Mouse (Mus musculus): ENCODE results near the gene Anapc2.

The Anapc2 gene

DNA sequence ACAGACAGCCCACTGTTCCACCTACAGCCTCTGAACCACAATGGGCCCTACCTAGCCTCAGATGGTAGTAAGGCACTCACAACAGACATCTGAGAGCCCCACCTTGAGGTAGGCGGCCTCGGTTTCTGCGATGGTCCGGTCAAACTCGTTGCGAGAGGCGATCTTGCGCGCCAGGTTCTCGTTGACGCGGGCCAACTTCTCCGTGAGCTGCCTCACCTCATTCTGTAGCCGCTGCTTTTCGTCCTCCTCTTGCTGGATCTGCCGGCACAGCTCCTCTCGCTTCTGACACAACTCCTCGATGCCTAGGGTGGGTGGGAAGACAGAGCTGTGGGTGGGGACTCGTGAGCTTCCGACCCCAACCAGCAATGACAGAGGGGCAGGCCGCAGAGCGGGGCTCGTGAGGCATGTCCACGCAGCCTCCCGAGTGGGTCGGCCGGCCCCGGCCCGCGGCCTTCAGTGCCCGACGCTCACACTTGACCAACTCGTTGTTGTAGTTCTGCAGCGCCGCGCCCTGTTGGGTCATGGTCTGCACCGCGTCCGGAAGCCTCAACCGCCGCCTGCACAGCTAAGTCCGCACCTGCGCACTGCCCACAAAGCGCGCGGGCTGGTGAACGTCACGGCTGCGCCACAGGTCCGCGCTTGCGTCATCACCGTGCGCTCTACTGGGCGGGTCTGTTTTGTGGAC, at the start of gene Anapc2, which contains the start of gene Ssna1:
Gene Anapc2, plus strand, starts transcription at position 652 of the 685 bp plus-strand sequence.
Gene Ssna1, minus strand, starts transcription at position 612 of the 685 bp plus-strand sequence.
- peak; percentile 99 for DNase-seq (ENCODE audit: low read depth, low spot score)

DNA sequence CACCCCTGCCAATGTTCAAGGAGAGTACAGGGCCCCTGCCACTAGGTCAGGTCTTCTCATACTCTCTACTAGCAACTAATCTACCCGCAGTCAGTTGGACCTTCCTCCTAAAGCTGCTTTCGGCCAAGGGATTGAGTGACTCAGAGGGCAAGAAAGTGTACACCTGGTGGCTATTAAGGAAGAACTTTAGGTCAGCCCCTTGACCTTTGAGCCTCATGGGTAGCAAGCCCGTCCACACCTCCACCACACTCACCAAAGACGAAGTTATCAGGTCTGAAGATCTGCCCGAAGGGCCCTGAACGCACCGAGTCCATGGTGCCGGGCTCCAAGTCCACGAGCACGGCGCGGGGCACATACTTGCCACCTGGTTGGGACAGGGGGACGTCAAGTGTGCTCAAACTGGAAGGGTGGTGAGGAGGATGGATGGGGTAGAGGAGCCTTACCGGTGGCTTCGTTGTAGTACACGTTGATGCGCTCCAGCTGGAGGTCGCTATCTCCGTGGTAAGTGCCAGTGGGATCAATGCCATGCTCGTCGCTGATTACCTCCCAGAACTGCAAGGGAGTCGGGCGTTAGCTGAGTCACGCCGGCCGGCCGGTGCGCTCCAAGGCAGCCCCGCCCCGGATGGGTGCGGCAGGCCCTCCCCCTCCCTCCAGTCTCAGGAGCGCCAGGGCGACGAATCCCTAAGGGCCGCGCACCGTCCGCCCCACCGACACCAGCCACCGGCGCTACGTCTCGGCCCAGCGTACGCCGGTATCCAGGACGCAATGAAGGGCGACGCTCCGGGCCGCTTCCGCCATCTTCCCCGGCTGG, 48.4 kb upstream of the Anapc2 start:
- peak; percentile 96 for DNase-seq (ENCODE audit: low read depth, low spot score)

DNA sequence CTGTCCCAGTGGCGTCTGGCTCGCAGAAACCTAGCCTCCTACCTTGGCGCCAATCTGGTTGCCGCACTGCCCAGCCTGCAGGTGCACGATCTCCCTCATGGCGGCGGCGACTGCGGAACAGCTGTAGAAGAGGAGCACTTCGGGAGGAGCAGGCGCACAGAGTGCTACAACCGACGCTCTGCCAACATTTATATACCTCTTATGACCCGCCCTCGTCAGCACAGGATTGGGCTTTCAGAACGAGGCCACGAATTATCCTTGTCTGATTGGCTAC, 47.8 kb upstream of the Anapc2 start, which contains the start of gene Tubb4b:
Gene Tubb4b, minus strand, starts transcription at position 211 of the 274 bp plus-strand sequence.
- DNase-seq (ENCODE audit: low read depth, low spot score): no peak

- peak; percentile 100 for DNase-seq (ENCODE audit: low read depth, low spot score)
Observed at GRCm38 (mm10) chr2:25224766-25225752, 47.2 kb upstream of the Anapc2 start.

DNA sequence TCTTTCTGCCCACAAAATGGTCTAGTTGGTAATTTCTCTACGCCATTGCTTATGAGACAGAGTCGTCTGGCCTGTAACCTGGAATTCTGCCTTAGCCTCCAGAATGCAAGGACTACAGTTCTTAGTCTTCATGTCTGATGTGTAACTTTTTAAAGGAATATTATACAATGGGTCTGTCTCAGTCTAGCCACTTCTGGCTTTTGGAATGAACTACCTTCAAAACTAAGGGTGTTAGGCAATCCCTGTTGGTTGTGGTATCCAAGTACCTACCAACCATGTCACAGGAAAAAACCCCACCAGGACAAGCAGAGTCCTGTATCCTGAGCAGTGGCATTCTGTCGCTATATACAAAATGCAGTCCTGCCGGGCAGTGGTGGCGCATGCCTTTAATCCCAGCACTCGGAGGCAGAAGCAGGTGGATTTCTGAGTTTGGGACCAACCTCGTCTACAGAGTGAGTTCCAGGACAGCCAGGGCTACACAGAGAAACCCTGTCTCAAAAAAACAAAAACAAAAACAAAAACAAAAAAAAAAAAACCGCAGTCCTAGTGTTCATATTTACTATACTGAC, 46.4 kb upstream of the Anapc2 start:
- no peak for DNase-seq (ENCODE audit: low read depth, low spot score)

DNA sequence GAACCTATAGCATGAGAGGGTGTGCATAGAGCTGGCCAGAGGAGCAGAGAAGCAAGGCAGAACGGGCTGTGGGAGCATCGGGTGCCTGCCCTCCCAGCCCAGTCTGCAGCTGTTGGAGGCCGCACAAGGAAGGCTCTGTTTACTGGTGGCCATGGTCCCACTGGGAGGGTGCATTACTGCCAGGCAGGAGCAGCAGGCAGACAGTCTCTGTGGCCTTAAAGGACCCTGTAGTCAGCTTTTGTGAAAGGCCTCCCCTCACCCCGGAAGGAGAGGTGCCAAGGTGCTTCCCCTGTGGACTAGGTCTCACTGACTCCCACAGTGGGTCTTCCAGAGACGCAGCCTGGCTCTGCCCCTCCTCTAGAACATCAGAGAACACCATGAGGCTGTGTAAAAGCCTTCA, 45.4 kb upstream of the Anapc2 start:
- DNase-seq (ENCODE audit: low read depth, low spot score): no peak

GRCm38 (mm10) chr2:25227406-25227805, 44.9 kb upstream of the Anapc2 start:
- no peak for DNase-seq (ENCODE audit: low read depth, low spot score)

- peak; percentile 96 for DNase-seq (ENCODE audit: low read depth, low spot score)
Observed at GRCm38 (mm10) chr2:25228431-25228889, 43.8 kb upstream of the Anapc2 start.

DNA sequence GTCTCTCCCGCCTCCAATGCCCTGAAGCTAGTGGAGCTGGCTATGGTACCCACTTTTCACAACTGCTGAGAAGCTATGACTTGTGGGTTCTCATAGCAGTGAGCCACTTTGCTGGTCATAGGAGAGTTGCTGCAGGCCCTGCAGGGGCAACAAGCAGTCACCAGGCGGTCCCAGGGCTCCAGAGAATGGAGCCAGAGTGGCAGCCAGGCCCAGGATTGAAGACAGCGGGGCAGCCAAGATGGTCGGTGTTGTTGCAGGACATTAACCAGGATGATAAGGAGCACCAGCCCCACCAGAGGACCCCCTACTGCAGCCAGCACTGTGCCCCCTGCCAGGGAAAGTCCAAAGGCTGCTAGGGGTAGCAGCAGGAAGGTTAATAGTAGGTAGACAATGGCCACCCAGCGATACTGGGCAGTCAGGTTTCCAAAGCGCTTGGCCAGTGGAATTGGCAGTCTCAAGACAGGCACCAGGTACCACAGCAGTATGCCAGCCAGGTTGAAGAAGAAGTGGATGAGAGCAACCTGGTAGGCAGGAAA, 43.2 kb upstream of the Anapc2 start:
- no peak for DNase-seq (ENCODE audit: low read depth, low spot score)

- no peak for DNase-seq (ENCODE audit: low read depth, low spot score)
Observed at GRCm38 (mm10) chr2:25229582-25229981, 42.7 kb upstream of the Anapc2 start.

- DNase-seq (ENCODE audit: low read depth, low spot score): no peak
Observed at GRCm38 (mm10) chr2:25230581-25230980, 41.7 kb upstream of the Anapc2 start.

DNA sequence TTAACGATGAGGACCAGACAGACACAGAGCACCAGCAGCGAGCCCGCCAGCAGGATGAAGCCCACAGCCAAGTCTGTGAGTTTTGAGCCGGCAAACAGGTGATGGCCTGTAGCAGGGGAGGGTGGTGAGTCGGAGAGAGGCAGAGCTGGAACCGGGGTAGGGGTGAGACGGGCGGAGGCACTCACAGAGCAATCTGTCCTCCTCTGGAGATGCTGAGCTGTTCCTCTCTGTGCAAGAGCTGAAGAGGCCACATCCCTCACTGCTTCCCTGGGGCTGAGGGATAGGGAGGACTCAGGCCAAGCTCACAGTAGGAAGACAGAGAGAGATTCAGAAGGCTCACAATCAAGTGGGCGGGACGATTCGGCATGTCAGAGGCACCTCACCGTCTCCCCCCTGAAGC, 41.2 kb upstream of the Anapc2 start:
- peak; percentile 58 for DNase-seq (ENCODE audit: low read depth, low spot score)

DNA sequence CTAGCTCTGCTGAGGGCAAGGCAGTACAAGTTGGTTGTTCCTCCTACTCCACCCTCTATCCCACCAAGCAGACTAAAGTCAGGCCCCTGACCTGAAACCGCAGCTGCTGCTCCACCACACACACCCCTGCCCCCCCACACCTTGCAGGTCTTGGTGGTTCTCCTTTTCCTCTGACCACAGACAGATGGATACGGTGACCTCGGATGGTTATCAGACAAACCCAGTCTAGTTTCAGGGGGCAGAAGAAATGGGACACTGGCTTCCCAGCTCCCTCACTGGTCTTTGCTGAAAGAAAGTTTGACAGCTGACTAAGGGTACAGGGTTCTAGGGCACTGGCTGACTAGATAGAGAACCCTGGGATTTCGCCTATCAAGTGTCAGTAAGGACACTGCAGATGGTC, 38.9 kb upstream of the Anapc2 start:
- DNase-seq (ENCODE audit: low read depth, low spot score): no peak

DNA sequence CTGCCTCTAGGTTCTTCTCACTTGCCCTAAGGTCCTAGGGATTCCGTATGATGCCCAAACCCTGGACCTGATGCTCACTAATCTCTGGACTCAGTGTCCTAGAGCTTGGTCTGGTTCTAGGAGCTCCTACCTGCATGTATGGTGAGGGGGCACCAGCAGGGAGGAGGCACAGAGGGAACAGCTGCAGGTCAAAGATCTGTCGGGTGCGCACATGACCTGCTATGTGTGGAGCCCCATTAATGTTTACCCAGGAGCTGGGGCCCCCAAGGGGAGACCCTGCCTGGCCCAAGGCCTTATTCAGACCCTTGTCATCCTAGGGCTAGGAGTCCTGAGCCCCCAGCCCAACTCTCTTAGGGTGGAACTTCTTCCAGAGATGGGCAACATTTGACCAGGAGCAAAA, 38.2 kb upstream of the Anapc2 start, which contains the start of gene Slc34a3:
Gene Slc34a3, minus strand, starts transcription at position 315 of the 400 bp plus-strand sequence.
- no peak for DNase-seq (ENCODE audit: low read depth, low spot score)

- DNase-seq (ENCODE audit: low read depth, low spot score): peak; percentile 39
Observed at GRCm38 (mm10) chr2:25234551-25235220, 37.6 kb upstream of the Anapc2 start.

GRCm38 (mm10) chr2:25236614-25237013, 35.7 kb upstream of the Anapc2 start, which contains the start of gene Rnf224:
Gene Rnf224, minus strand, starts transcription at chr2:25236787.
- no peak for DNase-seq (ENCODE audit: low read depth, low spot score)

DNA sequence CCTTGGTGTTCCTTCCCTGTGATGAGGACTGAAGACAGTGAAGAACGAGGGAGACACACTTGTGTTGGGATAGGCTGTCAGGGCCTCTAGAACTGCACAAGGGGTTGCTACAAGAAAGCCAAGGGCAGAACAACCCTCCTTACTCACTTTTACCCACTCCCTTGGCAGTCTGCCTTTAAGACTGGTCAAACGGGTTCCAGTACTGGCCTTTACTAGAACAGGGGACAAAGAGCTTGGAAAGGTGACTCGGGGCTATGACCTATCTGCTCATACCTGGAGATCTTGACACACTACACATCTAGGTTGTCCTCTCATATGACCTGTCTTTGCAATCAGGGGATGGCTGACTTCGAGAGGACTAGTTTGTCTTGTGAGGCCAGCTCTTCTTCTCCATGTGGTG, 34.8 kb upstream of the Anapc2 start:
- DNase-seq (ENCODE audit: low read depth, low spot score): no peak

DNA sequence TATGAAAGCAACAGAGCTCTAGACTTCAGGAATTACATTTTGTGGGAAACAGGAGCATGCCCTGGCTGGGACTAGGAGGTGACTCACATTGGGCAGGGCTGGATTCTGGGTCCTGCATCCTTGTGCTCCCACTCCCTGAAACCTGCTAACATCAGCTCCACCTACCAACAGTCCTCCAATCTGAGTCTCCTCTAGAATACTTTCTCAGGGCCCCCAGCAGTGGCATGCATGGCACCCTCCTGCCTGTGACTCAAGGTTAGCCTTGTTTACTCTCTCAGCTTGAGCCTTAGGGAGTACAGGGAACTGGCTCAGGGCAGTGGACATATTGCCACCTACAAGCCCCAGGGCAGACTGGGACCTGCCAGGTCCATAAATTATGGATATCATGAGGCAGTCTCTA, 34.2 kb upstream of the Anapc2 start:
- no peak for DNase-seq (ENCODE audit: low read depth, low spot score)

DNA sequence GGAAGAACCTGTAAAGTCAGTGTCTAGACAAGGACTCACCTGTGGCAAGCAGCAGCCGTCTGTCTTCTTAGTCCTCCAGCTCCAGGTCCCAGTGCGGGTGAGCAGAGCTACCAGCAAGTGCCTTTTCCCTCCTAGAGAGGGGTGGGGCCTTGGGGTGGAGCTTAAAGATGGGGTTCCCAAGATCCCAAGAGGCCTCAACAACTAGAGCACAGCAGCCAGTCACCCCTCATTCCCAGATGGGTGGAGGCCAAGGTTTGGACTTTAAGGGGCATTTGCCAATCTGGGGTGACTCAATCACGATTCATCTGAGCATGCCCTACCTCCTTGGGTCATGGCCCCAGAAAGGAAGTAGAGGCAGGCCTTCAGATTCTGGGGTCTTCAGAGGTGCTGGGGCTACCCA, 32.5 kb upstream of the Anapc2 start:
- no peak for DNase-seq (ENCODE audit: low read depth, low spot score)

- no peak for DNase-seq (ENCODE audit: low read depth, low spot score)
Observed at GRCm38 (mm10) chr2:25240310-25240709, 32.0 kb upstream of the Anapc2 start.

All from ZHBTc4 (cell line).